Mouse (Mus musculus): Measurements from ENCODE around the gene Asic3. TPM values are rescaled to one million over a fixed set of nuclear protein-coding genes. Genes with fewer than 3 reads are reported as not detected.

Gene Asic3
- polyA plus RNA-seq, 1 experiment, result not detected

- WGBS, result under 1% methylated on average over 85 of the region's 85 CpGs
- Histone ChIP-seq H3K4me3 (replicated peaks; ENCODE audit: control insufficient read depth, low read depth, low read length) (peak within 1 kb of the TSS; percentile 71), H3K27ac (ENCODE audit: control insufficient read depth, insufficient read depth, low read depth, low read length, poor library complexity) (peak within 1 kb of the TSS; percentile 89), H3K4me1 (ENCODE audit: control insufficient read depth, insufficient read depth, low read length) (peaks cover 2% of the 10 kb centered on the region)
- TF ChIP-seq POLR2A (IDR thresholded peaks at IDR 0.05; ENCODE audit: borderline replicate concordance, control insufficient read depth, low read depth, low read length) (no peak), CTCF (IDR thresholded peaks at IDR 0.05; ENCODE audit: control insufficient read depth, insufficient read depth, low read length) (no peak)
Measured at GRCm38 (mm10) chr5:24452030-24452690, 39.0 kb downstream of the Asic3 start, which contains the start of gene Agap3. Gene Agap3, plus strand, starts transcription at chr5:24452177.

GRCm38 (mm10) chr5:24452691-24453233 lies 39.6 kb downstream of the Asic3 start:
- TF ChIP-seq POLR2A (IDR thresholded peaks at IDR 0.05; ENCODE audit: borderline replicate concordance, control insufficient read depth, low read depth, low read length) (no peak), CTCF (IDR thresholded peaks at IDR 0.05; ENCODE audit: control insufficient read depth, insufficient read depth, low read length) (no peak)
- WGBS, result 2% methylated on average over 29 of the region's 29 CpGs
- peak overlapping the region; percentile 71 for H3K4me3 ChIP-seq (replicated peaks; ENCODE audit: control insufficient read depth, low read depth, low read length)
- H3K4me1 ChIP-seq (ENCODE audit: control insufficient read depth, insufficient read depth, low read length), result peaks cover 2% of the 10 kb centered on the region
- no peak overlapping the region for H3K27ac ChIP-seq (ENCODE audit: control insufficient read depth, insufficient read depth, low read depth, low read length, poor library complexity)

- Histone ChIP-seq H3K4me3 (replicated peaks; ENCODE audit: control insufficient read depth, low read depth, low read length) (peak overlapping the region; percentile 71), H3K27ac (ENCODE audit: control insufficient read depth, insufficient read depth, low read depth, low read length, poor library complexity) (no peak overlapping the region), H3K4me1 (ENCODE audit: control insufficient read depth, insufficient read depth, low read length) (peaks cover 2% of the 10 kb centered on the region)
- 48% methylated on average over 5 of the region's 5 CpGs for WGBS
- TF ChIP-seq POLR2A (IDR thresholded peaks at IDR 0.05; ENCODE audit: borderline replicate concordance, control insufficient read depth, low read depth, low read length) (no peak), CTCF (IDR thresholded peaks at IDR 0.05; ENCODE audit: control insufficient read depth, insufficient read depth, low read length) (no peak)
Measured at GRCm38 (mm10) chr5:24453283-24453984, 40.2 kb downstream of the Asic3 start.

- Histone ChIP-seq H3K4me3 (replicated peaks; ENCODE audit: control insufficient read depth, low read depth, low read length) (no peak overlapping the region), H3K4me1 (ENCODE audit: control insufficient read depth, insufficient read depth, low read length) (peaks cover 2% of the 10 kb centered on the region), H3K27ac (ENCODE audit: control insufficient read depth, insufficient read depth, low read depth, low read length, poor library complexity) (no peak overlapping the region)
- 25% methylated on average over 2 of the region's 2 CpGs for WGBS
- TF ChIP-seq CTCF (IDR thresholded peaks at IDR 0.05; ENCODE audit: control insufficient read depth, insufficient read depth, low read length), result no peak
- no peak for TF ChIP-seq POLR2A (IDR thresholded peaks at IDR 0.05; ENCODE audit: borderline replicate concordance, control insufficient read depth, low read depth, low read length)
Measured at GRCm38 (mm10) chr5:24453985-24454303, 40.8 kb downstream of the Asic3 start.

GRCm38 (mm10) chr5:24455076-24455475 lies 41.9 kb downstream of the Asic3 start:
- no peak overlapping the region for H3K4me3 ChIP-seq (replicated peaks; ENCODE audit: control insufficient read depth, low read depth, low read length)
- 92% methylated on average over 3 of the region's 3 CpGs for WGBS
- no peak overlapping the region for H3K27ac ChIP-seq (ENCODE audit: control insufficient read depth, insufficient read depth, low read depth, low read length, poor library complexity)
- TF ChIP-seq POLR2A (IDR thresholded peaks at IDR 0.05; ENCODE audit: borderline replicate concordance, control insufficient read depth, low read depth, low read length) (no peak), CTCF (IDR thresholded peaks at IDR 0.05; ENCODE audit: control insufficient read depth, insufficient read depth, low read length) (no peak)
- peaks cover 2% of the 10 kb centered on the region for H3K4me1 ChIP-seq (ENCODE audit: control insufficient read depth, insufficient read depth, low read length)

- 83% methylated on average over 7 of the region's 7 CpGs for WGBS
- Histone ChIP-seq H3K27ac (ENCODE audit: control insufficient read depth, insufficient read depth, low read depth, low read length, poor library complexity) (no peak overlapping the region), H3K4me3 (replicated peaks; ENCODE audit: control insufficient read depth, low read depth, low read length) (no peak overlapping the region), H3K4me1 (ENCODE audit: control insufficient read depth, insufficient read depth, low read length) (peaks cover 2% of the 10 kb centered on the region)
- TF ChIP-seq CTCF (IDR thresholded peaks at IDR 0.05; ENCODE audit: control insufficient read depth, insufficient read depth, low read length) (no peak), POLR2A (IDR thresholded peaks at IDR 0.05; ENCODE audit: borderline replicate concordance, control insufficient read depth, low read depth, low read length) (no peak)
Measured at GRCm38 (mm10) chr5:24455613-24456012, 42.4 kb downstream of the Asic3 start.

GRCm38 (mm10) chr5:24466762-24467161 lies 53.6 kb downstream of the Asic3 start:
- TF ChIP-seq POLR2A (IDR thresholded peaks at IDR 0.05; ENCODE audit: borderline replicate concordance, control insufficient read depth, low read depth, low read length) (no peak), CTCF (IDR thresholded peaks at IDR 0.05; ENCODE audit: control insufficient read depth, insufficient read depth, low read length) (no peak)
- whole genome bisulfite sequencing, result 89% methylated on average over 12 of the region's 12 CpGs
- Histone ChIP-seq H3K4me3 (replicated peaks; ENCODE audit: control insufficient read depth, low read depth, low read length) (no peak overlapping the region), H3K4me1 (ENCODE audit: control insufficient read depth, insufficient read depth, low read length) (no peaks in the 10 kb centered on the region), H3K27ac (ENCODE audit: control insufficient read depth, insufficient read depth, low read depth, low read length, poor library complexity) (no peak overlapping the region)

Other genes starting within 250 kb of the Asic3 start
- gene Nupl2, start 248.4 kb upstream of the Asic3 start, polyA plus RNA-seq (2011; ENCODE audit: insufficient read depth, insufficient read length, low replicate concordance, missing spikeins), result 3.3 and 6.3 TPM in 2 replicates
- gene Kcnh2, start 61.8 kb upstream of the Asic3 start, polyA plus RNA-seq (2011; ENCODE audit: insufficient read depth, insufficient read length, low replicate concordance, missing spikeins), result not detected in 2 replicates
- 0.47 TPM in 1 of 2 replicates, not detected in the other for gene Nos3, start 48.6 kb upstream of the Asic3 start, polyA plus RNA-seq (2011; ENCODE audit: insufficient read depth, insufficient read length, low replicate concordance, missing spikeins)
- gene Atg9b, start 21.2 kb upstream of the Asic3 start, polyA plus RNA-seq (2011; ENCODE audit: insufficient read depth, insufficient read length, low replicate concordance, missing spikeins), result 0.70 and 1.1 TPM in 2 replicates
- gene Abcb8, start 19.7 kb upstream of the Asic3 start, polyA plus RNA-seq (2011; ENCODE audit: insufficient read depth, insufficient read length, low replicate concordance, missing spikeins), result 10.2 and 11.2 TPM in 2 replicates
- 28.2 and 54.7 TPM in 2 replicates for gene Cdk5, start 10.1 kb downstream of the Asic3 start, polyA plus RNA-seq (2011; ENCODE audit: insufficient read depth, insufficient read length, low replicate concordance, missing spikeins)
- 13.6 and 42.9 TPM in 2 replicates for gene Slc4a2, start 10.4 kb downstream of the Asic3 start, polyA plus RNA-seq (2011; ENCODE audit: insufficient read depth, insufficient read length, low replicate concordance, missing spikeins)
- gene Fastk, start 31.9 kb downstream of the Asic3 start, polyA plus RNA-seq (2011; ENCODE audit: insufficient read depth, insufficient read length, low replicate concordance, missing spikeins), result 54.3 and 81.0 TPM in 2 replicates
- gene Tmub1, start 34.5 kb downstream of the Asic3 start, polyA plus RNA-seq (2011; ENCODE audit: insufficient read depth, insufficient read length, low replicate concordance, missing spikeins), result 14.4 and 22.1 TPM in 2 replicates
- gene Agap3, start 38.8 kb downstream of the Asic3 start, polyA plus RNA-seq (2011; ENCODE audit: insufficient read depth, insufficient read length, low replicate concordance, missing spikeins), result 22.3 and 28.2 TPM in 2 replicates
- not detected in 2 replicates for gene Gbx1, start 113.8 kb downstream of the Asic3 start, polyA plus RNA-seq (2011; ENCODE audit: insufficient read depth, insufficient read length, low replicate concordance, missing spikeins)
- gene Asb10, start 127.6 kb downstream of the Asic3 start, polyA plus RNA-seq (2011; ENCODE audit: insufficient read depth, insufficient read length, low replicate concordance, missing spikeins), result not detected in 2 replicates
- gene 4931409K22Rik, start 143.4 kb downstream of the Asic3 start, polyA plus RNA-seq (2011; ENCODE audit: insufficient read depth, insufficient read length, low replicate concordance, missing spikeins), result 4.7 TPM in 1 of 2 replicates, not detected in the other
- 22.9 and 29.1 TPM in 2 replicates for gene Abcf2, start 164.1 kb downstream of the Asic3 start, polyA plus RNA-seq (2011; ENCODE audit: insufficient read depth, insufficient read length, low replicate concordance, missing spikeins)
- gene Chpf2, start 173.3 kb downstream of the Asic3 start, polyA plus RNA-seq (2011; ENCODE audit: insufficient read depth, insufficient read length, low replicate concordance, missing spikeins), result 8.6 and 20.6 TPM in 2 replicates
- gene Smarcd3, start 211.0 kb downstream of the Asic3 start, polyA plus RNA-seq (2011; ENCODE audit: insufficient read depth, insufficient read length, low replicate concordance, missing spikeins), result 3.4 and 6.1 TPM in 2 replicates

Measured in bone marrow, adult 2 months (tissue).